Mouse (Mus musculus) limb, embryonic 14.5 days (tissue): ENCODE measurements around the gene Msmp. TPM values are rescaled to one million over a fixed set of nuclear protein-coding genes. Genes with fewer than 3 reads are reported as not detected.

Experiments used
- ATAC-seq: fragments of 200-750 bp; cut with Nextera tagmentation; 2 replicates; pipeline ENCODE4 v1.8.0; 2017; ENCODE audit warnings: low read depth, moderate number of reproducible peaks, moderate TSS enrichment; ENCODE audit not compliant: low FRiP score
- DNase-seq: peaks from one replicate; pipeline ENCODE4 v3.0.0-alpha.2; 2015; ENCODE audit warnings: low spot score
- H3K27ac ChIP-seq: fragments of 300-500 bp; sonication (generic); replicated peaks from 2 replicates; pipeline ENCODE4 v1.5.1; 2014; ENCODE audit warnings: low read depth, mild to moderate bottlenecking, low read length, moderate library complexity, mixed read lengths
- H3K27me3 ChIP-seq: fragments of 300-500 bp; sonication (generic); 2 replicates; pipeline ENCODE4 v1.6.1; 2014; ENCODE audit warnings: low read length, mixed read lengths; ENCODE audit not compliant: control insufficient read depth, insufficient read depth
- H3K36me3 ChIP-seq: fragments of 300-500 bp; sonication (generic); 2 replicates; pipeline ENCODE4 v1.6.1; 2014; ENCODE audit warnings: mild to moderate bottlenecking, low read length, moderate library complexity, mixed read lengths; ENCODE audit not compliant: control insufficient read depth, insufficient read depth
- H3K4me1 ChIP-seq: fragments of 300-500 bp; sonication (generic); 2 replicates; pipeline ENCODE4 v1.6.1; 2014; ENCODE audit warnings: antibody characterized with exemption, low read length, mixed read lengths; ENCODE audit not compliant: control insufficient read depth, insufficient read depth
- H3K4me2 ChIP-seq: fragments of 300-500 bp; sonication (generic); replicated peaks from 2 replicates; pipeline ENCODE4 v1.6.1; 2014; ENCODE audit warnings: low read depth, mild to moderate bottlenecking, low read length, moderate library complexity; ENCODE audit not compliant: severe bottlenecking
- H3K4me3 ChIP-seq: fragments of 300-500 bp; sonication (generic); replicated peaks from 2 replicates; pipeline ENCODE4 v1.5.1; 2014; ENCODE audit warnings: low read length
- H3K9ac ChIP-seq: fragments of 300-500 bp; sonication (generic); 2 replicates; pipeline ENCODE4 v1.6.1; 2014; ENCODE audit warnings: mild to moderate bottlenecking, low read depth, low read length, moderate library complexity; ENCODE audit not compliant: severe bottlenecking
- H3K9me3 ChIP-seq: fragments of 300-500 bp; sonication (generic); 2 replicates; pipeline ENCODE4 v1.6.1; 2016; ENCODE audit warnings: low read length; ENCODE audit not compliant: control insufficient read depth
- POLR2A ChIP-seq: fragments of 200-500 bp; IDR thresholded peaks from 2 replicates; pipeline ENCODE4 v1.8.0; 2012; ENCODE audit warnings: inconsistent platforms, mild to moderate bottlenecking, moderate library complexity, borderline replicate concordance; ENCODE audit not compliant: insufficient read depth, insufficient read length; ENCODE audit errors: extremely low read depth
- WGBS: fragments of 180-500 bp; shearing (Covaris S2); extraction: QIAGEN DNeasy Blood & Tissue Kit; methylation state at CpG from one replicate; pipeline ENCODE4 v1.1.7; 2014; 5-methylcytosine and 5-hydroxymethylcytosine counted together
- polyA plus RNA-seq, 2 experiments: library from polyadenylated mRNA; depleted of rRNA in 1 of 2; stranded (reverse) in 1 of 2; unstranded in 1 of 2; fragments of >200 nt; fragmentation: Nextera tagmentation in 1 of 2; extraction: Ambion mirVana in 1 of 2; gene quantifications; 2 replicates each; pipeline versions ENCODE4 v1.2.1 to v1.2.3; 2012 to 2014

Gene Msmp
- polyA plus RNA-seq, 2 experiments, result 0.88 to 2.8 TPM

- Histone ChIP-seq H3K27me3 (no peaks in the 10 kb centered on the region), H3K4me2 (no peak overlapping the region), H3K4me3 (no peak overlapping the region), H3K9me3 (no peaks in the 10 kb centered on the region), H3K9ac (no peak overlapping the region), H3K4me1 (peaks cover 4% of the 10 kb centered on the region; the same call in 1 of the 2 replicates), H3K36me3 (no peaks in the 10 kb centered on the region), H3K27ac (no peak overlapping the region)
- 59% methylated on average over 3 of the region's 3 CpGs for WGBS
- DNase-seq, result no peak
- no peak for ATAC-seq
- TF ChIP-seq POLR2A, result no peak
Observed at GRCm38 (mm10) chr4:43591961-43592360, 7.7 kb upstream of the Msmp start.

GRCm38 (mm10) chr4:43591543-43591942 is 7.2 kb upstream of the Msmp start:
- ATAC-seq (no peak), DNase-seq (no peak)
- no peaks in the 10 kb centered on the region for H3K9me3 ChIP-seq
- H3K4me2 ChIP-seq, result no peak overlapping the region
- H3K9ac ChIP-seq, result no peak overlapping the region
- H3K4me3 ChIP-seq, result no peak overlapping the region
- H3K27me3 ChIP-seq, result no peaks in the 10 kb centered on the region
- WGBS, result 66% methylated on average over 5 of the region's 5 CpGs
- TF ChIP-seq POLR2A, result no peak
- H3K27ac ChIP-seq, result no peak overlapping the region
- peaks cover 4% of the 10 kb centered on the region; the same call in 1 of the 2 replicates for H3K4me1 ChIP-seq
- H3K36me3 ChIP-seq, result no peaks in the 10 kb centered on the region

GRCm38 (mm10) chr4:43587681-43588080 is 3.4 kb upstream of the Msmp start:
- ATAC-seq, result no peak
- Histone ChIP-seq H3K27me3 (no peaks in the 10 kb centered on the region), H3K36me3 (peaks cover 19% of the 10 kb centered on the region), H3K9me3 (no peaks in the 10 kb centered on the region), H3K27ac (no peak overlapping the region), H3K4me3 (no peak overlapping the region), H3K4me1 (peaks cover 4% of the 10 kb centered on the region; the same call in 1 of the 2 replicates), H3K4me2 (no peak overlapping the region), H3K9ac (no peak overlapping the region)
- no peak for DNase-seq
- no peak for TF ChIP-seq POLR2A
- WGBS, result 37% methylated on average over 7 of the region's 7 CpGs

- DNase-seq, result no peak
- H3K27me3 ChIP-seq, result no peaks in the 10 kb centered on the region
- no peak overlapping the region for H3K27ac ChIP-seq
- H3K9ac ChIP-seq, result no peak overlapping the region
- 76% methylated on average over 8 of the region's 8 CpGs for WGBS
- no peak for TF ChIP-seq POLR2A
- ATAC-seq, result no peak
- H3K4me1 ChIP-seq, result peaks cover 4% of the 10 kb centered on the region; the same call in 1 of the 2 replicates
- peaks cover 31% of the 10 kb centered on the region for H3K36me3 ChIP-seq
- no peak overlapping the region for H3K4me3 ChIP-seq
- H3K4me2 ChIP-seq, result no peak overlapping the region
- H3K9me3 ChIP-seq, result no peaks in the 10 kb centered on the region
Observed at GRCm38 (mm10) chr4:43586411-43586810, 2.1 kb upstream of the Msmp start.

DNA sequence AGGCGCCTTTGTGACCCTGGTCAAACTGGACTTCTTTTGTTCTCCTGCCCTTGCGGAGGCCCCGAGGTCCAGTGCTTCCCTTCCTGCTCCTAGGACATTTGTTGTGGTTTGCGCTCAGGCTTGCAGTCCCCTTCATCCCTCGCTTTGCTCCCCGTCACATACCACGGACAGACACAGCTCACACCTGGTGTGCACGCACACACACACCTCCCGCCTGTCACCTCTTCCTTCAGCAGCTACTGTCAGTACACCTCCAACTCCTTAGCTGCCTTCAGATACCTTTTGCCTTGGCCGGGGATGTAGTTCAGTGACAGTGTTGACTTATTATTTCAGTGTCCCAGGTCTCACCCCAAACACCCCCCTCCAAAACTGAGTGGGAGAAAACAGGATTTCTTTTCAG is 1.4 kb upstream of the Msmp start:
- no peak for ATAC-seq
- H3K27me3 ChIP-seq, result no peaks in the 10 kb centered on the region
- peaks cover 4% of the 10 kb centered on the region; the same call in 1 of the 2 replicates for H3K4me1 ChIP-seq
- H3K36me3 ChIP-seq, result peaks cover 38% of the 10 kb centered on the region
- no peak for TF ChIP-seq POLR2A
- H3K9me3 ChIP-seq, result no peaks in the 10 kb centered on the region
- WGBS, result 59% methylated on average over 9 of the region's 10 CpGs
- H3K27ac ChIP-seq, result no peak overlapping the region
- DNase-seq, result no peak
- no peak overlapping the region for H3K4me3 ChIP-seq
- no peak overlapping the region for H3K9ac ChIP-seq
- no peak overlapping the region for H3K4me2 ChIP-seq

GRCm38 (mm10) chr4:43583421-43583820 is 873 bp downstream of the Msmp start:
- Histone ChIP-seq H3K4me3 (no peak overlapping the region), H3K27me3 (no peaks in the 10 kb centered on the region), H3K9me3 (no peaks in the 10 kb centered on the region), H3K27ac (no peak overlapping the region), H3K4me1 (peaks cover 11% of the 10 kb centered on the region; the same call in 1 of the 2 replicates), H3K36me3 (peaks cover 42% of the 10 kb centered on the region), H3K4me2 (no peak overlapping the region), H3K9ac (no peak overlapping the region)
- ATAC-seq, result no peak
- WGBS, result 68% methylated on average over 7 of the region's 7 CpGs
- DNase-seq, result no peak
- TF ChIP-seq POLR2A, result no peak
